Mouse (Mus musculus) lung, embryonic 14.5 days (tissue): ENCODE results near the gene Ndufa6. TPM values are rescaled to one million over a fixed set of nuclear protein-coding genes. Genes with fewer than 3 reads are reported as not detected.
A peak's percentile ranks its signal among the peaks of the same experiment; 100 is the strongest.

Experiments used
- ATAC-seq: fragments of 200-750 bp; cut with Nextera tagmentation; 2 replicates; pipeline ENCODE4 v1.8.0; 2017; ENCODE audit warnings: mild to moderate bottlenecking, moderate TSS enrichment, moderate library complexity; ENCODE audit not compliant: insufficient read depth
- DNase-seq: peaks from one replicate; pipeline ENCODE4 v3.0.0-alpha.2; 2015
- H3K27ac ChIP-seq: fragments of 300-500 bp; sonication (generic); 2 replicates; pipeline ENCODE4 v1.5.1; 2014; ENCODE audit warnings: low read depth, mild to moderate bottlenecking, moderate library complexity
- H3K27me3 ChIP-seq: fragments of 300-500 bp; sonication (generic); 2 replicates; pipeline ENCODE4 v1.6.1; 2014; ENCODE audit warnings: low read length, control low read depth; ENCODE audit not compliant: insufficient read depth
- H3K36me3 ChIP-seq: fragments of 300-500 bp; sonication (generic); 2 replicates; pipeline ENCODE4 v1.6.1; 2014; ENCODE audit warnings: control low read depth; ENCODE audit not compliant: insufficient read depth
- H3K4me1 ChIP-seq: fragments of 300-500 bp; sonication (generic); 2 replicates; pipeline ENCODE4 v1.6.1; 2014; ENCODE audit warnings: antibody characterized with exemption, control low read depth; ENCODE audit not compliant: insufficient read depth
- H3K4me2 ChIP-seq: fragments of 300-500 bp; sonication (generic); 2 replicates; pipeline ENCODE4 v1.6.1; 2014; ENCODE audit warnings: mild to moderate bottlenecking
- H3K4me3 ChIP-seq: fragments of 300-500 bp; sonication (generic); 2 replicates; pipeline ENCODE4 v1.5.1; 2014; ENCODE audit warnings: low read depth, low read length
- H3K9ac ChIP-seq: fragments of 300-500 bp; sonication (generic); 2 replicates; pipeline ENCODE4 v1.6.1; 2014
- H3K9me3 ChIP-seq: fragments of 300-500 bp; sonication (generic); 2 replicates; pipeline ENCODE4 v1.6.1; 2016; ENCODE audit warnings: low read depth, low read length, control low read depth
- CTCF ChIP-seq: IDR thresholded peaks from 2 replicates; pipeline ENCODE4 v1.5.1; 2016; ENCODE audit warnings: antibody characterized with exemption, low read depth
- WGBS: fragments of 180-500 bp; shearing (Covaris S2); extraction: QIAGEN DNeasy Blood & Tissue Kit; methylation state at CpG from one replicate; pipeline ENCODE4 v1.1.7; 2014; 5-methylcytosine and 5-hydroxymethylcytosine counted together
- polyA plus RNA-seq: library from polyadenylated mRNA; unstranded; fragments of >200 nt; fragmentation: Nextera tagmentation; extraction: Ambion mirVana; gene quantifications from 2 replicates; pipeline ENCODE4 v1.2.1, GENCODE M21; 2014

Gene Ndufa6
- polyA plus RNA-seq, 1 experiment from 2014 or later = 289 TPM

- Histone ChIP-seq H3K9me3 (no peaks in the 10 kb centered on the region), H3K4me1 (no peaks in the 10 kb centered on the region), H3K36me3 (no peaks in the 10 kb centered on the region), H3K9ac (no peak overlapping the region), H3K4me2 (no peak overlapping the region), H3K27ac (no peak overlapping the region), H3K27me3 (no peaks in the 10 kb centered on the region), H3K4me3 (no peak overlapping the region)
- DNase-seq (no peak), ATAC-seq (no peak)
- no peak for TF ChIP-seq CTCF
- 78% methylated on average over 2 of the region's 2 CpGs for WGBS
These were observed 31.6 kb upstream of the Ndufa6 start for GRCm38 (mm10) chr15:82385729-82386128.

GRCm38 (mm10) chr15:82382441-82382840 is 28.3 kb upstream of the Ndufa6 start:
- Histone ChIP-seq H3K36me3 (no peaks in the 10 kb centered on the region), H3K4me2 (no peak overlapping the region), H3K27me3 (no peaks in the 10 kb centered on the region), H3K9me3 (no peaks in the 10 kb centered on the region), H3K4me3 (no peak overlapping the region), H3K4me1 (peaks cover 3% of the 10 kb centered on the region; the same call in 1 of the 2 replicates), H3K27ac (no peak overlapping the region), H3K9ac (no peak overlapping the region)
- no peak for TF ChIP-seq CTCF
- ATAC-seq (no peak), DNase-seq (no peak)
- WGBS = 90% methylated on average over 2 of the region's 2 CpGs

GRCm38 (mm10) chr15:82380714-82381062 is 26.6 kb upstream of the Ndufa6 start:
- no peak overlapping the region for H3K27ac ChIP-seq
- WGBS = 23% methylated on average over 7 of the region's 7 CpGs
- no peak for TF ChIP-seq CTCF
- DNase-seq (no peak), ATAC-seq (no peak)
- H3K9me3 ChIP-seq = no peaks in the 10 kb centered on the region
- peak overlapping the region; percentile 65 for H3K4me2 ChIP-seq
- no peaks in the 10 kb centered on the region for H3K27me3 ChIP-seq
- no peaks in the 10 kb centered on the region for H3K36me3 ChIP-seq
- no peak overlapping the region for H3K9ac ChIP-seq
- peaks cover 3% of the 10 kb centered on the region; the same call in 1 of the 2 replicates for H3K4me1 ChIP-seq
- H3K4me3 ChIP-seq = peak overlapping the region; percentile 42

- Histone ChIP-seq H3K4me2 (peak within 1 kb of the TSS; percentile 65), H3K4me3 (peak within 1 kb of the TSS; percentile 42), H3K27me3 (no peaks in the 10 kb centered on the region), H3K27ac (peak within 1 kb of the TSS; percentile 68; the same call in 1 of the 2 replicates), H3K9me3 (no peaks in the 10 kb centered on the region), H3K9ac (peak within 1 kb of the TSS; percentile 49), H3K4me1 (peaks cover 3% of the 10 kb centered on the region; the same call in 1 of the 2 replicates), H3K36me3 (no peaks in the 10 kb centered on the region)
- 1% methylated on average over 18 of the region's 24 CpGs for WGBS
- peak; percentile 72 for ATAC-seq
- TF ChIP-seq CTCF = no peak
- DNase-seq = peak; percentile 69
These were observed 26.0 kb upstream of the Ndufa6 start, which contains the start of gene Cyp2d22 for GRCm38 (mm10) chr15:82379871-82380713. Gene Cyp2d22 (minus strand): TSS chr15:82380260.

GRCm38 (mm10) chr15:82379511-82379870 is 25.4 kb upstream of the Ndufa6 start:
- Histone ChIP-seq H3K9me3 (no peaks in the 10 kb centered on the region), H3K4me3 (peak overlapping the region; percentile 42), H3K9ac (peak overlapping the region; percentile 49), H3K36me3 (no peaks in the 10 kb centered on the region), H3K27me3 (no peaks in the 10 kb centered on the region), H3K27ac (peak overlapping the region; percentile 68; the same call in 1 of the 2 replicates), H3K4me1 (peaks cover 3% of the 10 kb centered on the region; the same call in 1 of the 2 replicates), H3K4me2 (peak overlapping the region; percentile 65)
- 14% methylated on average over 7 of the region's 7 CpGs for WGBS
- no peak for DNase-seq
- TF ChIP-seq CTCF = no peak
- ATAC-seq = no peak

GRCm38 (mm10) chr15:82378261-82379180 is 24.4 kb upstream of the Ndufa6 start:
- no peak for TF ChIP-seq CTCF
- 26% methylated on average over 15 of the region's 15 CpGs for WGBS
- H3K4me1 ChIP-seq = peaks cover 3% of the 10 kb centered on the region; the same call in 1 of the 2 replicates
- H3K4me2 ChIP-seq = peak overlapping the region; percentile 65
- H3K27ac ChIP-seq = peak overlapping the region; percentile 3
- H3K4me3 ChIP-seq = no peak overlapping the region
- H3K27me3 ChIP-seq = no peaks in the 10 kb centered on the region
- ATAC-seq = no peak
- no peaks in the 10 kb centered on the region for H3K9me3 ChIP-seq
- peak; percentile 38 for DNase-seq
- no peak overlapping the region for H3K9ac ChIP-seq
- no peaks in the 10 kb centered on the region; the same call in 1 of the 2 replicates for H3K36me3 ChIP-seq
